Mouse (Mus musculus): ENCODE measurements around the gene 4930519G04Rik. TPM values are rescaled to one million over a fixed set of nuclear protein-coding genes. Genes with fewer than 3 reads are reported as not detected.

Gene 4930519G04Rik
- polyA plus RNA-seq (2017; shearing (Covaris generic)) = not detected

DNA sequence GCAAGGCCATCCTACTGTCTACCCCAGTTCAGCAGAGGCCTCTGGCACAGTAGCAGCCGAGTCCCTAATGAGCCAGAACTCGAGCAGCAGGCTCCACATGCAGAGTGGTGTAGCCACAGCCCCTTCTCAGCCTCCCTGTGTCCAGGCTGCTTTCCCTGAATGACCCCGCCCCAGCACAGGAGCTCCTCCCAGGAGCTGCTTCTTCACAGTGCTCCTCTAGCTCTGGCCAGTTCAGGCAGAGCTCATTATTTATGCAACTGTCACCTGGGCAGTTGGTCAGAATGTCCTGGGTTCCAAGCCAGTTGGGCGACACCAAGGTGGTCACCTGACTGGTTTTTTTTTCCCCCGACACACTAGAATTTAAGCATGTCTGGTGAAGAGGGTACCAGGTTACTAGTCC lies at the start of gene 4930519G04Rik:
Gene 4930519G04Rik (plus strand): TSS at position 301 of the 400 bp plus-strand sequence.

DNA sequence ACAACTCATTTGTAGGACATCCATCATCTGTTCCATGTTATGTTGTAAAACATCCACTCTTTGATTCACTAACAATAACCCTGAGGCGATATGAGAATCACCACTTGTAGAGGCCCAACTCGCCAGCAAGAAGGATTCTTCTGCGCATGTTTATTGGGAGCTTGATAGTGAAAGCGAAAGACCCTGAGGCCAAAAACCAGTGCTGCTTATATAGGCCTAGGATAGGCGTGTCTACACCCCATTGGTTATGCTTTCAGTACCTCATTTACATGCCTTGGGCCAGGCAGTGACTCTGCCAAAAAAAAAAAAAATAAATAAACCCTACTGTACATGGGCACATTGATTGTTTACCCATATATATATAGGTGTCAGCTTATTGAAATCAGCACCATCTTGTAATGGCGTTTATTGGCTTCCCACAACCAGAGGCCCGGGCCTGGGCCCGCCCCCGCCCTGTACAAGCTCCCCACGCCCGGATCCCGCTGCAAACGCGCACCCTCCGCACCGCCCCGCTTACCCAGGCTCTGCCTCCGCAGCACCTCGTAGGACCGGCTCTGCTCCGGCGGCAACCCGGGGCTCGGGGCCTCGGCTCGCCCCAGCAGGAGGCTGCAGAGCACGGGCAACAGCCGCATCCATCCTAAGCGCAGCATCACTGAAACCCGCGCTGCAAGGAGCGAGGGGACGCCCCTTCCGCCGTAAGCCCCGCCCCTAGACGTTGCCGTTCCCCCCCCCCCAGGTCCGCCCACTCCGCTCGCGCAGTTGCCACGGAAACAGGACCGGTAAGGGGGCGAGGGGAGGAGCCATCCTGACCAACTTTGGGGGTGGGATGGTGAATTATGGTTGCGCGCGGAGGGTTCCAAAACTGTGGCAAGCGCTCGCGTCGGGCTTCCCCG lies 30.4 kb upstream of the 4930519G04Rik start, which contains the start of gene 1500011B03Rik:
Gene 1500011B03Rik (minus strand): TSS at position 673 of the 893 bp plus-strand sequence.

DNA sequence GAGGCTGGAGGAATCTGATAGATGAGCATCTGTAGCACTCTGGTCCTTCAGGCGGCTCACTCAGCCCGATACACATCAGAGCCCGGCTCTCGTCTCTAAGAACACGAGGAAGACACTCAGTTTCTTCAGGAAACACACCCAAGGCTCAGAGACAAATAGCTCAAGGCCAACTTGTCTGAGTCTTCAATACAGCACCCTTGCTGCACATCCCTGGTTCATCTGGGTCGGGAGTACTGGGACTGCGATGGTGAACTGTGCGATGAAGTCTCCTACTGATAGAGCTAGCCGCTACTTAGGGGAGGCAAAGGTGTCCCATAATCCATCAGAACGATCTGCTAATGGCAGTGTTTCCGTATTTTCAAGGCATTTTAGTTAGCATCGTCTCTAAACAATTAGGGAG lies 5.1 kb downstream of the 4930519G04Rik start, which contains the start of gene Gm9936:
Gene Gm9936 (minus strand): TSS at position 101 of the 400 bp plus-strand sequence.

DNA sequence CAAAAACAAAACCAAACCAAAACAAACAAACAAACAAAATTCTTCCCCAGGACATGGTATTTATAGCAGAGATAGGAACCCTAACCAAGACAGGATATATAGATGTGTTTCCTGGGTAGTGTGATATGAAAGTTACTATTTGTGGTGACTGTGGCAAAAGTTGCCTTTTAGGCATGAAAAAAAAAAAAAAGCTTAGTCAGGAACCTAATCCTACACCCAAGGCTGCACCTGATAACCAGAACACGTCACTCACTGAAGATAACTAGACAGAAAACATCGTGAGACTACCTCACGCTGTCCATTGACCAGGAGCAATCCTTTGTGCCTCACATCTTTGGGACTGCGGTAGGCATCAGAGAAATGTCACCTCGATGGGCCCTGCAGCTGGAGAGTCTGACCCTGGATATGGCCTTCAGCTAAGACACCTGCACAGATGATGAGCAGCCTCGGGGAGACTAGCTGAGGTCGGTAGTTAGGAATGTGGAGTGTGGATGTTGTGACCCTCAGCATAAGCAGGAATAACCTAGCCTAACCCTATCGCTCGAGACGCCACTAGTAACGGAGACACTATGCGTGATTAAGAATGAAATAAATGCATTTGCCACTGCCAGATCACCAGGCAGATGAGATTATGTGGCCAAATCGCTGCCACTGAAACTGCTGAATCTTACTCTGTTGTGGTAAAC lies 43.4 kb downstream of the 4930519G04Rik start, which contains the start of gene Oasl2:
Gene Oasl2 (plus strand): TSS at position 249 of the 686 bp plus-strand sequence.

DNA sequence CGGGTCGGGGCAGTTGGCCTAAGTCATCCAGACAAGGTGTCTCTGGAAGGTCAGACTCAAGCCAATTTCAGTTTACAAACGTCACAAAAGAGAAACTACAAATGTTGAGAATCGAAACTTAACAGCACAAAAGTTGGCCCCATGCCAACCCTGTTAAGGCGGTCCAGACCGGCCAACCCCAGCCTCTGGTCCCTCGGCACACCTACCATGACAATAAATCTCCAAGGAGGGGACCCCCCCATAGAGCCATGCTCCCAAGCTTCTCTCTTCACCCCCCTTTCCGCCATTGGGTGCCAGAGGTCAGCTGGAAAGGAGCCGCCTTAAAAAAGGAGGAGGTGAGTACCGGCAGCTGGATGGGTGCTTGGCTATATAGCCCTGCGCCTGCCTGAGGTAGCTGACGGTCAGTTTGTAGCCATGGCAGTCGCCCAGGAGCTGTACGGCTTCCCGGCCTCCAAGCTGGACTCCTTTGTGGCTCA lies 69.6 kb downstream of the 4930519G04Rik start, which contains the start of gene Oasl1:
Gene Oasl1 (plus strand): TSS at position 243 of the 476 bp plus-strand sequence.

Other genes with a start within 250 kb of the 4930519G04Rik start
- 0.33 TPM for gene Trpv4, start 195.2 kb upstream of the 4930519G04Rik start, polyA plus RNA-seq (2017; shearing (Covaris generic))
- gene Gltp, start 162.7 kb upstream of the 4930519G04Rik start, polyA plus RNA-seq (2017; shearing (Covaris generic)) = 103 TPM
- gene Tchp, start 145.9 kb upstream of the 4930519G04Rik start, polyA plus RNA-seq (2017; shearing (Covaris generic)) = 15.8 TPM
- 124 TPM for gene Ankrd13a, start 79.0 kb upstream of the 4930519G04Rik start, polyA plus RNA-seq (2017; shearing (Covaris generic))
- gene Git2, start 78.1 kb upstream of the 4930519G04Rik start, polyA plus RNA-seq (2017; shearing (Covaris generic)) = 97.3 TPM
- 41.1 TPM for gene 1500011B03Rik, start 30.2 kb upstream of the 4930519G04Rik start, polyA plus RNA-seq (2017; shearing (Covaris generic))
- not detected for gene Gm9936, start 5.0 kb downstream of the 4930519G04Rik start, polyA plus RNA-seq (2017; shearing (Covaris generic))
- 19.3 TPM for gene Oasl2, start 43.3 kb downstream of the 4930519G04Rik start, polyA plus RNA-seq (2017; shearing (Covaris generic))
- 8.6 TPM for gene Oasl1, start 69.6 kb downstream of the 4930519G04Rik start, polyA plus RNA-seq (2017; shearing (Covaris generic))
- gene 2210016L21Rik, start 88.5 kb downstream of the 4930519G04Rik start, polyA plus RNA-seq (2017; shearing (Covaris generic)) = 24.9 TPM
- not detected for gene Hnf1a, start 117.4 kb downstream of the 4930519G04Rik start, polyA plus RNA-seq (2017; shearing (Covaris generic))
- 60.2 TPM for gene Sppl3, start 157.5 kb downstream of the 4930519G04Rik start, polyA plus RNA-seq (2017; shearing (Covaris generic))
- 2.4 TPM for gene Gm10401, start 244.6 kb downstream of the 4930519G04Rik start, polyA plus RNA-seq (2017; shearing (Covaris generic))

Measured in effector memory CD4-positive, alpha-beta T cell, adult 7 months (primary cell).